Mouse (Mus musculus) spleen, postnatal 10 days (tissue): Measurements from ENCODE around the gene Il4i1.
A peak's percentile ranks its signal among the peaks of the same experiment; 100 is the strongest.

ENCODE experiments used
- DNase-seq, 2 experiments: peaks; one replicate each; pipeline ENCODE4 v3.0.0; 2021 to 2022; ENCODE audit warnings: low spot score in 2 of 2

Gene Il4i1

DNA sequence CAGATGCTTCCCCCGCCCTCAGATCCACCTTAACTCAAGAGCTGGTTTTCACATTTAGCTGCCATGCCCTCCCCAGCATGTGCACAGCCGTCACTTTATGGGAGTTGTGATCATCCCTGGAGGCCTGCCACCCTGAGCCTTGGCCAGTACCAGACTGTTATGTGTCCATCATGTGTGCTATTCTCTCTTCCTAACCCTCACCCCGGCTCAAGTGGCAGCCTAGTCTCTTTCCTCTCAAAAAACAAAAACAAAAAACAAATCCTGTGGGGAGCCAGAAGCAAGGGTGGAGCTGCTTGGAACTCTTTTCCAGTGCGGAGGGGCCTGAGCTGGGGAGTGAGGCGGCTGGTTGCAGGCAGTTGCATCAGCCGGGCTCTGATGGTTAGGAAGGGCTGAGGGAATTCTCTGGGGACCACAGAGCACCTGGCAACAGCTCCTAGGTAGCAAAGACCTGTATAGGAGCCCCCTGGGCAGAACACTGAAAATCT is 2.6 kb downstream of the Il4i1 start:
- DNase-seq: peak; percentile 30 to 50

DNA sequence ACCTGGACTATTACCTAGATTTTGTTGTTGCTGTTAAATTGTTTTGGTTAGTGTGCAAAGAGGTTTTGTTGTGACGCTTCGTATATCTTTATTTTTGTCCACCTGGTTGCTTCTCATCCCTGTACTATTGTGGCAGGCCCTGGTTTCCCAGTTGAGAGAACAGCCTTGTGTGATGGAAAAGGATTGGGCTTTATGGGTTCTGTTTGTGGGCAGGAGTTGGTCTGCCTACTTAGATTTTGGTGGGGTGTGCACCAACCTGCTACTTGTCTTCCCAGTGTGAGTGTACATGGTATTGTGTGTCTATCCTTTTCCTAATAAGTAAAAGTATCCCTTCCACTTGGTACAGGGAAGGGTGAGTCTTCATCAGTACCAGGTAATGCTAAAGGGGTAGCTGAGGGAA is 3.2 kb downstream of the Il4i1 start:
- DNase-seq: peak; percentile 3 to 6

DNA sequence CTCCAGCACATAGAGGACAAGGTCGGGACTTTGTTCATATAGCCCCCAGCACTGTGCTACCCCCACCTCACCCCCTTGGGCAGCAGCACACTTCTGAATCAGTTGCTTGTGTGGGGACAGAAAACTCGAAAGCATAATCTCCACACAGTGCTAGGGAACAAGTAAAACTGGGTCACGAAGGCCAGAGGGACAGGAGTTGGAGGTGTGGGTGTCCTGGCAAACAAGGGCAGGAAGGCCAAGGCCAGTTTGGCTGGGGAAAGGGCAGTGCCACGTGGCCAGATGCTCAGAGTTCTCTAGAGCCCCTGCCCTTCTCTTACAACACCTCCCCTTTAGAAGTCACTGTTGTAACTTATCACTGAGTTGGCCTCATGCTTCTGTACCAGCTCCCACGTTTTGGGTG is 3.7 kb downstream of the Il4i1 start:
- DNase-seq: peak; percentile 5 to 8

DNA sequence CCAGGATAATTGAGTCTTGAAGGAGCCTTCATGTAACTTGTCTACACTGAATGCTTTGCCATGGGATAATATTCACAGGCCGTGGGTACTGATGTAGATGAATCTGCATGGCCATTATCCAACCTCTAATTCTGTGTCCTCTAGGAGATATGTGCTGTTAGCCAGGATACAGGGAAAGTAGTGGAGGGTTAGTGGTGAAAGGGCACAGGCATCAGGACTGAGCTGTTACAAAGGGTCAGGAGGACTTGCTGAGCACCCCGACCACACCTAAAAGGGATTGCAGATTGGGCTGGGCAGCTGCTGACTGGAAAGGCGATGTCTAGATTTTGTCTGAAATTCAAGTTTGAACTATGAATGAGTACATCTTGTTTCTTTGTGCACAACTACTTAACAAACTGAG is 4.3 kb downstream of the Il4i1 start:
- peak in 1 of 2 experiments; percentile 6 for DNase-seq

DNA sequence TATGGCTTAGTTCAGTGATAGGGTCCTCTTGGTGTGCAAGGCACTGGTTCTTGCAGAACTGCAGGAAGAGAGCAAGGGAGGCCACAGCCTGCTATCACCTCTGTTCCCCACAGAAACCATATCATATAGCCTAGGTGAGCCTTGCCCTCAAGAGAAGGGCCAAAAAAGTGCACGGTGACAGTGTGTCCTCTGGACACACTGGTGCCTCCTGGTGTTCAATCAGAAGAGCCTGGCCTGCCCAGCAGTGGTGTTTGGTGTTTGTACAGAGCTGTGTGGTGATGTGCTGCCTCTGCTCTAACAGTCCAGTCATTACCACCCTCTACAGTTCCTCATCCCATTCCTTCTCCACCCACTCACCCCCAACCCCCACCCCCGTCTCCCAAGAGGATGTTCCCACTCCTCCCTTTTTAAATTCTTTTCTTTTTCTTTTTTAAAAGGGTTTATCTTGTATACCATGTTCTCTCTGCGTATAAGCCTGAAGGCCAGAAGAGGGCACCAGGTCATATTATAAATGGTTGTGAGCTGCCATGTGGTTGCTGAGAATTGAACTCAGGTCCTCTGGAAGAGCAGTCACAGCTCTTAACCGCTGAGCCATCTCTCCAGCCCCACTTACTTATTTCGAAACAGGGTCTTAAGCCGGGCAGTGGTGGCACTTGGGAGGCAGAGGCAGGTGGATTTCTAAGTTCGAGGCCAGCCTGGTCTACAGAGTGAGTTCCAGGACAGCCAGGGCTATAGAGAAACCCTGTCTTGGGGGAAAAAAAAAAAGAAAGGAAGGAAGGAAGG is 5.7 kb downstream of the Il4i1 start:
- peak; percentile 4 to 34 for DNase-seq

DNA sequence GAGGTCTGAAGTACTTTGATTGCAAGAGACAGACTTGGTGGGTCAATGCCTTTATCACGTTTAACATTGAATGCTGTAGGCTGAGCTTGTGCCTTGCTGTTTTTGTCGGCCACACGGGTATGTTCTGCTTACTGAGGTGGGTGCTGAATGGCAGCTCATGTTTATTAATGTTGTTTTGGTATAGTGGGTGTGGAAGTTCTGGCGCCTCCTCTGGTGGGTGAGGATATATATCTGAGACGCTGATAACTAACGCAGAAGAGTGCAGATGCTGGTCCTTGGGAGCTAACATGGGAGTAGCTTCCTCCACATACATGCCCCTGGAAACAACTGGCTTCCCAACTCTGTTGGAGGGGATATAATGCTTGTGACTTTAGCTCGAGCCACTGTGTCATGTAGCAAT is 7.2 kb downstream of the Il4i1 start:
- DNase-seq: peak in 1 of 2 experiments; percentile 34

DNA sequence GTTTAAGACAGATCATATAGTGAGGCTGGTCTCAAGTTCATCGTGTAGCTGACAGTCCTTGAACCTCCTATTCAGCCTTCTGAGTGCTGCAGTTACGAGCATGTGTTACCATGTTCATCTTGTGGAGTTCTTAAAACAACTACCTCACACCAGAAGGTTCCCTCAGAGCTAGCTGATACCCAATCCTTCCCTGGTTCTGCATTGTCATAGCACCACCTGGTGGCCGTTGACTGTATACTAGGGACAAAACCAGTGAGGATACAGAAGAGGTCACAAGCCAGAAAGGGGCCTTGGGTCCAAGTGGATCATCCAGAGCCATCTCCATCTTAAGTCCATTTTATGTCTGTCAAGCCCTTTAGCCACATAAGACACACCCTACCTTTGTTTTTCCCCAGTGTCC is 8.7 kb downstream of the Il4i1 start:
- peak; percentile 76 to 90 for DNase-seq

DNA sequence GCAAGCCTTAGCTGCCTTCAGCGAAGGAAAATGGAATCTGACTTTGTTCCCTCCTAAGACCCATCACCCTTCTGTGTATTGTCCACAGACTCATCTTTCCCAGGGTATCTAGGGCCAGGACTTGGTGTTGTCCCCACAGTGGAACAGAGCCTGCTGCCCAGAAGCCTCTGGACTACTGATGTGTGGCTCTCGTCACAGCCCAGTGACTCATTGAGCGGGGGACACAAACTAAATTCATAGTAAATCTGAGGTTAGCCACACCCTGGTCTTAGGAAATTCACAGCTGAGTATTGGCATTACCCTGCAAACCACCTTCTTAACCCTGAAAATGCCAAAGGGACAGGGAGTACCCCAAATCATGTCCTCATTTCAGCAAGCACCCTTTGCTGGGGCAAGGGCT is 10.6 kb downstream of the Il4i1 start:
- DNase-seq: no peak

DNA sequence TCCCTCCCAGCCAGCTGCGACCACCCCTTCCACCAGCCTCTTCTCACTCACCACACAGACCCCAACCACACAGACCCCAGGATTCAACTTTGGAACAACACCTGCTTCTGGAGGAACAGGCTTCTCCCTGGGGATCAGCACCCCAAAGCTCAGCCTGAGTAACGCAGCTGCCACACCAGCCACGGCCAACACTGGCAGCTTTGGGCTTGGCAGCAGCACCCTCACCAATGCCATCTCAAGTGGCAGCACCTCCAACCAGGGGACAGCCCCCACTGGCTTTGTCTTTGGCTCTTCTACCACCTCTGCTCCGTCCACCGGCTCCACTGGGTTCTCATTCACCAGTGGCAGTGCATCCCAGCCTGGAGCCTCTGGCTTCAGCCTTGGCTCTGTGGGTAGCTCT is 12.5 kb downstream of the Il4i1 start:
- no peak for DNase-seq

DNA sequence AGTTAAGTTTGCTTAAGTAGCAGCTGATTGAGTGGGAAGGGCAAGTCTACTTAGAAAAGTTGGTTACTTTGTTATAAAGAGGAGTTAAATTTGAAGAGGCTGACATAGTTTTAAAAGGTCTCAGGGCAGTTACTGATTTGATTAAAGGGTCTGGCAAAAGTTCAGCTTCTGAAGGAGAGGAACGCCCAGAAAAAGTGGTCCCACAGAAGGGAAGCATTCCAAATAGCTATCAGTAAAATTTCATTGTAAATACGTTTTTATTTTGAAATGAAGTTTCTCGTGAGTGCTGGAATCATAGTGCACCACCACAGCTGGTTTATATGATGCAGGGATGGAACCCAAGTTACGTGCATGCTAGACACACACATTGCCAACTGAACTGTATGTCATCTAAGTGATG is 16.6 kb downstream of the Il4i1 start:
- DNase-seq: no peak

DNA sequence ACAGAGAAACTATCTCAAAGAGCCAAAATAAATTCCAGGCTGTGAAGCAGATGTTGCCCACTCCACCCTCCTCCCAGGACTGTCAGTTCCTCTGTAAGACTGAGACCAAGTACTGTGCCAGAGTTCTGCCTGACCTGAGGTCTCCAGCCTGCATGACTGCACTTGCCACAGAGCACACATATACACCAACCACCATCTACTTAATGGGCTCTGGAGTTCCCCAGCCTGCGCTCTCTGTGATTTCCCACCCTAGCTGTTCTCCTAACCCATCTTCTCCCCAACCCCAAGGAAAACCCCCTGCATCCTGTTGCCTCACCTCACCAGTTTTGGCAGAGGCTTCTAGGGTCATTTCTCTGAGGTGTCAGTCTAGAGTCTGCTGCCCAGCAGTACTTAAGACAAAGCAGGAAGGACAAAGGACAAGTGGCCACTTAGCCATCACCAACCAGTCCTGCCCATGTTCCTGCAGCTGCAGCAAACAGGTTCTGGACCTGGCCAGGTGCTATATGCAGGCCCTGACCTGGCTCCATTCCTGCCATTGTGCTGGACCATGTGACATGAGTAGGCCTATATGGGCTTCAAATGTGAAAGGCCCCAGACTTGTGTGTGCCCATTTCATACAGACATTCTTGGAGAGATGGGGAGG is 19.3 kb downstream of the Il4i1 start:
- peak in 1 of 2 experiments; percentile 25 for DNase-seq

DNA sequence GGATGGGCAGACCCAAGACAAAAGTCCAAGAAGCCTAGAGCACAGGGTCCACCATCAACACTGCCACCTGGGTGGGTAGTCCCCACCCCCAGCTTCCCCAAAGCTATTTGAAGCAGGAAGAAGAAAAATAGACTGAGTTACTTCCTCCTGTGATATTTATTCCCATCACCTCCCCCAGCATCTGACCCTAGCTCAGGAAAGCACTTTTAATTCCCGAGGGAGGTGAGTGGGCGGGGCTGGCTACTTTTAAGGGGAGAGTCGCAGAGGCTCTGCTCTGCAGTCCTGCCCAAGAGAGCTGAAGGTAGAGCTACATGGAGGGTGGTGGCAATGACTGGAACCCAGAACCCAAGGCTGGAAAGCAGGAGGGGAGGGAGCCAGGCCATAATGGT is 19.8 kb downstream of the Il4i1 start:
- peak in 1 of 2 experiments; percentile 71 for DNase-seq

DNA sequence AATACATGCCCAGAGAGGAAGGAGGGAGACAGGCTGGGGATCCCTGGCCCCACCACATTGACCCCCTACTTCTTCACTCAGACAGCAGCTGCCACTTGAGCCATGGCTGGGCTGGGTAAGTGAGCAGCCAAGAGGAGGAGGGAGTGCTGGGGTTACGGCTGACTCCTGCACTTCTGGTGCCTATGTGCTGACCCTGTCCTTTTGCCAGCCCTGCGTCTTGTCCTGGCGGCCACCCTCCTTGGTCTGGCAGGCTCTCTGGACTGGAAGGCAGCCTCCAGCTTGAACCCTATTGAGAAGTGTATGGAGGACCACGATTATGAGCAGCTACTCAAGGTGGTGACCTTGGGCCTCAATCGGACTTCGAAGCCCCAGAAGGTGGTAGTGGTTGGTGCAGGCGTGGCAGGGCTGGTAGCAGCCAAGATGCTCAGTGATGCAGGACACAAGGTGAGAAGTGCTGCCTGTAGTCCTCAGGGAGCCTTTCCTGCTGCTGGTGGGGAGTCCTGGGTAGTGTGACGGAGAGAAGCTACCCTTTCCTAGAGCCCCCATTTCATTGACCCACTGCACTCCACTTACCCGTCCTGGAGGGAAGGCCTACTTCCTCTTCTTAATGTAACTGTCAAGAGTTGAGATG is 20.4 kb downstream of the Il4i1 start:
- DNase-seq: no peak

DNA sequence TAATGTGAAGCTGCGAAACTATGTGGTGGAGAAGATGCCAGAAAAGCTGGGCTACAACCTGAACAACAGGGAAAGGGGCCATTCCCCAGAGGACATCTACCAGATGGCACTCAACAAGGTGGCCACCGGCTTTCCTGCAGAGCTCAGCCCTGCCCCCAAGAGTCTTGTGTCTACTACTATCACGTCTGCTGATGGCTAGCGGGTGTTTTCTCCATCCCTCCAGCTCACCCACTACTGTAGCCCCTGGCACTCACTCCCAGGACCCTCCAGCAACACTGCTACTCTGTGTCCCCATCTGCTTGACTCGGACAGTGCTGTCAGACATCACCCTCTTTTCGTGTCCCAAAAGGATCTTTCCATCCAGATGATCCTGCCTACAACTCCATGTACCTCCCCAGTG is 21.9 kb downstream of the Il4i1 start:
- DNase-seq: no peak

DNA sequence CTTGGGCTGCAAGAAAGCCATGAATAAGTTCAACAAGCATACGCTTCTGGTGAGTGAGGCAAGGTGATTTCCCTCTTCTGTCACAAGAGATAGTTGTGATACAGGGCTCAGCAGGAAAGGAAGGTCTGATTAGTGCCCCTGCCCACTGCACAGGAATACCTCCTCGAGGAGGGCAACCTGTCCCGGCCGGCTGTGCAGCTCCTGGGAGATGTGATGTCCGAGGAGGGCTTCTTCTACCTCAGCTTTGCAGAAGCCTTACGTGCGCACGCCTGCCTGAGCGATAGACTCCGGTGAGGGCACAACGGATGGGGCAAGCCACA is 22.9 kb downstream of the Il4i1 start:
- DNase-seq: no peak

DNA sequence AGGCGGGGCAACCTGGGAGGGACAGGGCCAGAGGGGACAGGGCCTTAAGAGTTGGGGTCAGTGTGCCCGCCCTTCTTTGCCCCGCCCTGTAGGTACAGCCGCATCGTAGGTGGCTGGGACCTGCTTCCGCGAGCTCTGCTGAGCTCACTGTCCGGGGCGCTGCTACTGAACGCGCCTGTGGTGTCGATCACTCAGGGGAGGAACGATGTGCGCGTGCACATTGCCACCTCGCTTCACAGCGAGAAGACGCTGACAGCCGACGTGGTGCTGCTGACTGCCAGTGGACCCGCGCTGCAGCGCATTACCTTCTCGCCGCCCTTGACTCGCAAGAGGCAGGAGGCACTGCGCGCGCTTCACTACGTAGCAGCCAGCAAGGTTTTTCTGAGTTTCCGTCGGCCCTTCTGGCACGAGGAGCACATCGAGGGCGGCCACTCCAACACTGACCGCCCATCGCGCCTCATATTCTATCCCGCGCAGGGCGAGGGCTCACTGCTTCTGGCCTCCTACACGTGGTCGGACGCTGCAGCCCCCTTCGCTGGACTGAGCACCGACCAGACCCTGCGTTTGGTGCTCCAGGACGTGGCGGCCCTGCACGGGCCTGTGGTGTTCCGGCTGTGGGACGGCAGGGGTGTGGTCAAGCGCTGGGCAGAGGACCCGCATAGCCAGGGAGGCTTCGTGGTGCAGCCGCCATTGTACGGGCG is 23.5 kb downstream of the Il4i1 start:
- peak in 1 of 2 experiments; percentile 73 for DNase-seq

DNA sequence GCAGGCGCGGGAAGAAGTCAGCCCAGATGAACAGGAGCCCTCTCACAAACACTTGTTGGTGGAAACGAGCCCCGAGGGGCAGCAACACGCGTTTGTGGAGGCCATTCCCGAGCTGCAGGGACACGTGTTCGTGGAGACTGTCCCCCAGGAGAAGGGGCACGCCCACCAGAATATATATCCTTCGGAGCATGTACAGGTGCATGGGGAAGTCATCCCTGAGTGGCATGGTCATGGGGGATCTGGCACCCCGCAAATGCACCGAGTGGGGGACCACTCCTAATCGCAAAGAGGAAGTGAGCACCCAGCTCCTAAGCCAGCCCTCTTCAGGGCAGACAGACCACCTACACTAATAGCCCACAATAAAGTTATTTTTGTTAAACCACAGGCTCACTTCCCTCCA is 24.2 kb downstream of the Il4i1 start:
- peak in 1 of 2 experiments; percentile 41 for DNase-seq

DNA sequence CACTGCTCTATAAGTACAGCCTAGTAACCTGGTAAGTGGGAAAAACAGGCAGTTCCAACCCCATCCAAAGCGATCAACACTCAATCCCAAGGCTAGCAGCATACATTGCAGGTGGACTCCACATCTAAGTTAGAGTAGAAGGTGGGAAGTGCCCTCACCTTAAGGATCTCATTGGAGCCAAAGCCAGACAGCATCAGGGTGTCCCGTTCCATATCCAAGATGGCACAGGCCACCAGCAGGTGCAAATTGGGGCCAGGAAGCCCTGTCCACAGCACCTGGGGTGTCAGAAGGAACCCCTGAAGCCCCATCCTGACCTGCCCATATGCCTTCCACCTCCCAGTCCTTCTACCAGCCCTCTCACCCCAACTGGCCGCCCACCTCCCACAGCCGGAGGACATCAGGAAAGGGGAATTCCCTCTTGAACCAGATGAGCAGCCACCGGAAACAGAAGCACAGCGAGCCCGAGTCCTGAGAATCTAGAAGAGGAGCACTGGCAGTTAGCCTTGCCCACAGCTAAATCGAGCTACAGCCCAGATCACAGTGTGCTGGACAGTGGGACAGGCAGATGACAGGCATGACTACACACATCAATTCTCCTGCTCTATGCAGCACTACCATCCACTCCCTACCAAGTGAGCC is 25.8 kb downstream of the Il4i1 start:
- DNase-seq: no peak

DNA sequence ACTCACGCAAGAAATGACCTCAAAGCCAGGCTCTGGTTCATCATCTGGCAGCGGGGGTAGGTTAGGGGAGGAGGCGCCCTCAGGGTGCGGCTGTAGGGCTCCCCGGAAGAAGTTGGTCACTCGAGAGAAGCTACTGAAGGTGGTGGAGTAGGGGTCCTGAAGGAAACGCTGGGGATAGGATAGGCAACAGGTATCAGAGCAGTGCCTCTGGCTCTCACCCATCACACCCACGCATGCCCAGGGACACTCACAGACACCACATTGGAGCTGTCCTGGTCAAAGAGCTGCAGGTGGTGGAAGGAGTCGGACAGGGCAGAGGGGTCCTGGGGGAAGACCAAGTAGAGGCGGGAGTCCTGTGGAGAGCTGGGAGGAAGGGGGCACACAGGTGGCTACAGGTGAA is 28.8 kb downstream of the Il4i1 start:
- no peak for DNase-seq

DNA sequence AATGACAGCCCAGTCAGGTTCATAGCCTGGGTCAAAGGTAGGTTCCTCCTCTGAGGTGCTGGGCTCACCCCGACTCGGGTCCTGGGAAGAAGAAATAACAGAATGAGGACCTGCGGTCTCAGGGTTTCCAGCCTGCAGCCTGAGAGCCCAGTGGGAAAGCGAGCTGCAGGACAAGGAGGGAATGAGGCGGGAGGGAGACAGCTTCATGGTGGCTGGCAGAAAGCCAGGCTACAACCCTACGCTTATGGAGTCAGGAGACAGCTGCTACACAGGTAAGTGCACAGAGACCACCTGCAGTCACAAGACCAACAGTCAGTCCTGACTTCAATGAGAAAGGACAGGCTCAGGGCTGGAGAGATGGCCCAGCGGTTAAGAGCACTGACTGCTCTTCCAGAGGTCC is 30.6 kb downstream of the Il4i1 start:
- no peak for DNase-seq

DNA sequence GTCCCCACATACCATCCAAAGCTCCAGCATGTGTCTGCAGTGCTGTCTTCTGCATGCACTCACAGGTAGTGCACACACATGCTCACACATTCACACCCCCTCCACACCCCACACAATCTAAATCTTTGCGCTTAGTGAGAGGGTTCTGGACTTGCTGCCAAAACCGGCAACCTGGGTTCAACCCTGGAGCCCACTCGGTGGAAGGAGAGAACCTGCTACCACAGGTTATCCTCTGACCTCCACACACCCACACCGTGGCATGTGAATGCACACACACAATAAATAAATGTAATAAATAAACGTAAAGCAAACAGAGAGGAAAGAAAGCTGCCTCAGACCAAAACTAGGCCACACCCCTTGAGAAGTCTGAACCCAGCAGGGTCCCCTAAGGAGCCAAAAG is 31.6 kb downstream of the Il4i1 start:
- no peak for DNase-seq
